Mouse (Mus musculus): ENCODE results near the gene Ddhd1. TPM values are rescaled to one million over a fixed set of nuclear protein-coding genes. Genes with fewer than 3 reads are reported as not detected.
A peak's percentile ranks its signal among the peaks of the same experiment; 100 is the strongest.

Gene Ddhd1
- polyA plus RNA-seq (2012; rRNA removed): 8.3 and 16.2 TPM in 2 replicates

DNA sequence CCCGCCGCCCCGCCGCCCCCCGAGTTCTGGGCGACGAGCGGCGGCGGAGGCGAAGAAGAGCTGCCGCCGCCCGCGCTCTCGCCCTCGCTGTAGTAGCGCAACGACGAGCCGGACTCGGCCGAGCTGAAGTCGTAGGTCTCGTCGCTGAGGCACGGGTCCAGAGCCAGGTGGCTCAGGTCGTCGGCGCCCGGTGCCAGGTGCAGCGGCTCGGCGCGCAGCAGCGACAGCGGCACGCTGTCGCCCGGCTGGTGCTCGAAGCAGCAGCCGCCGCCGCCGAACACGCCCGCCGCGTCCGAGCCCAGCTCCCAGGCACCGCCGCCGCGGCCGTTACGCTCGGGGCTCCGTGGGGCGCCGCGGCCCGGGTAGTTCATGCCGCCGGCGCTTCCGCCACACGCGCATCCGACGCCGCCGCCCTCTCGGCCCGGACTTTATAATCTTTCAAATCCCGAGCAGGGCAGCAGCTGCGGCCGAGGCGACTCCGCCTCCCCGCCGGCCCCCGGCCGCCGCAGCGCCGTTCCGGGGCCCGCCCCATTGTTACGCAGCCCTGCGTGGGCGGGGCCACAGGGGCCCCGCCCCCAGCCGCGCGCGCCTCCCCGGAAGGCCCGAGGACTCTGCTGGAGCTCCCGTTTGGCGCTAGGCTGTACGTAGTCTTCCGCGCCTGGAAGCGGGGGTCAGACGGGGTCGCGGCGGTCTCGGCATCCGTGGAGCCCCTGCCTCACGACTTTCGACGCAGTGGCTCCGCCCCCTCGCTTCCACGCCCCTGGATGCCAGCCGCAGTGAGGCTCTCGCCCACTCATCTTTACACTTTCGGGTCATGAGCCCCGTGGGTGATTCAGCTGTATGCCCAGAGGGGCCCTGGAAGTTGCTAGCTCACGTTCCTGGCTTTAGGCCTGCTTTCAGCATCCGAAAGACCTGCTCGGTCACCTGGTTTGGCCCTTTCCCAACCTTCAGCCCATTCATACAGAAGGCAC, at the start of gene Ddhd1:
Ddhd1 (minus strand) TSS at position 503 of the 971 bp plus-strand sequence.
- TF ChIP-seq POLR2A (IDR thresholded peaks at IDR 0.05; ENCODE audit: low read depth, low read length): peak; percentile 95
- TF ChIP-seq CTCF (IDR thresholded peaks at IDR 0.05; ENCODE audit: extremely low read depth, insufficient read length, insufficient replicate concordance, low read depth, low read length): no peak
- peak within 1 kb of the TSS; percentile 70 for H3K4me3 ChIP-seq (ENCODE audit: low read depth, low read length)
- H3K36me3 ChIP-seq (ENCODE audit: control insufficient read depth, insufficient read depth, low read length): no peaks in the 10 kb centered on the region
- H3K4me1 ChIP-seq (ENCODE audit: control insufficient read depth, insufficient read depth, insufficient read length, low read length): peaks cover 18% of the 10 kb centered on the region
- no peaks in the 10 kb centered on the region for H3K27me3 ChIP-seq (ENCODE audit: control insufficient read depth, insufficient read depth, low read length)
- peak within 1 kb of the TSS; percentile 85 for H3K27ac ChIP-seq (ENCODE audit: insufficient read depth, low read depth, low read length)
- WGBS: under 1% methylated on average over 122 of the region's 123 CpGs

DNA sequence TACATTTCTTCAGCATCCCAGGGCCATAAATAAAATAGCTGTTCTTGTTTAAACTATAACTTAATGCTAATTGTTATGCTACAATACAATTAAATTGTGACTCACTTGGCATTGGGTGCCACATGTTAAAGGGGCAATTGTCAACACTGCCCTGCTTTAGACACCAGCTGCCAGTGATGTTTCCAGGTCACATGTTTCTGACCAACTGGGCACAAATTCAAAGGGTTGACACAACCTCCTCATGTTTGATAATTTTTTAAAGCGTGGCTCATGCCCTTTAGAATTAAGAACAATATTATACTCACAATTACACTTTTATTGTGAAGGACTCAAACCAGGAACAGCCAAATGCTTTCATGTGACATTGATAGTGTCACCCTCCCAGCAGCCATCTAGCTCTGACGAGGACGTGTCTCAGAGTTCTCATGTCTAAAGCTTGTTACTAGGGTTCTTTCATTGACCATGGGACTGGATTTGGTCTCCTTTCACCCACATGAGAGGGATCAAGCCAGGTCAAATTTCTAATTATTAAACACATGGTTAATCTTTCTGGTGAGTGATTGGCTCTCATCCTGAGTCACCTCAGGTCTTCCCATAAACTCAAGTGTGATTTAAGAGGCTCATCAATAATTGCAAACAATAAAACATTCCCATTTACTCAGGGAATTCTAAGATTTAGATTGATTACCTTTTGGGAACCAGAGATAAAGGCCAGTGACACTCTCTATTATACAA, 49.4 kb upstream of the Ddhd1 start:
- H3K27me3 ChIP-seq (ENCODE audit: control insufficient read depth, insufficient read depth, low read length): no peaks in the 10 kb centered on the region
- no peaks in the 10 kb centered on the region for H3K4me1 ChIP-seq (ENCODE audit: control insufficient read depth, insufficient read depth, insufficient read length, low read length)
- no peak overlapping the region for H3K4me3 ChIP-seq (ENCODE audit: low read depth, low read length)
- no peaks in the 10 kb centered on the region for H3K36me3 ChIP-seq (ENCODE audit: control insufficient read depth, insufficient read depth, low read length)
- TF ChIP-seq CTCF (IDR thresholded peaks at IDR 0.05; ENCODE audit: extremely low read depth, insufficient read length, insufficient replicate concordance, low read depth, low read length) (no peak), POLR2A (IDR thresholded peaks at IDR 0.05; ENCODE audit: low read depth, low read length) (no peak)
- H3K27ac ChIP-seq (ENCODE audit: insufficient read depth, low read depth, low read length): no peak overlapping the region
- 56% methylated on average over 3 of the region's 3 CpGs for WGBS

- WGBS: 34% methylated on average over 6 of the region's 6 CpGs
- no peak overlapping the region for H3K4me3 ChIP-seq (ENCODE audit: low read depth, low read length)
- H3K27me3 ChIP-seq (ENCODE audit: control insufficient read depth, insufficient read depth, low read length): no peaks in the 10 kb centered on the region; the same call in 1 of the 2 replicates
- no peaks in the 10 kb centered on the region for H3K4me1 ChIP-seq (ENCODE audit: control insufficient read depth, insufficient read depth, insufficient read length, low read length)
- H3K36me3 ChIP-seq (ENCODE audit: control insufficient read depth, insufficient read depth, low read length): no peaks in the 10 kb centered on the region
- TF ChIP-seq CTCF (IDR thresholded peaks at IDR 0.05; ENCODE audit: extremely low read depth, insufficient read length, insufficient replicate concordance, low read depth, low read length): no peak
- no peak for TF ChIP-seq POLR2A (IDR thresholded peaks at IDR 0.05; ENCODE audit: low read depth, low read length)
- no peak overlapping the region for H3K27ac ChIP-seq (ENCODE audit: insufficient read depth, low read depth, low read length)
These were observed 42.2 kb upstream of the Ddhd1 start for GRCm38 (mm10) chr14:45700031-45700572.

- Histone ChIP-seq H3K27ac (ENCODE audit: insufficient read depth, low read depth, low read length) (no peak overlapping the region), H3K4me3 (ENCODE audit: low read depth, low read length) (no peak overlapping the region), H3K36me3 (ENCODE audit: control insufficient read depth, insufficient read depth, low read length) (no peaks in the 10 kb centered on the region), H3K27me3 (ENCODE audit: control insufficient read depth, insufficient read depth, low read length) (no peaks in the 10 kb centered on the region; the same call in 1 of the 2 replicates), H3K4me1 (ENCODE audit: control insufficient read depth, insufficient read depth, insufficient read length, low read length) (no peaks in the 10 kb centered on the region)
- no peak for TF ChIP-seq POLR2A (IDR thresholded peaks at IDR 0.05; ENCODE audit: low read depth, low read length)
- no peak for TF ChIP-seq CTCF (IDR thresholded peaks at IDR 0.05; ENCODE audit: extremely low read depth, insufficient read length, insufficient replicate concordance, low read depth, low read length)
- 47% methylated on average over 3 of the region's 3 CpGs for WGBS
These were observed 40.9 kb upstream of the Ddhd1 start for GRCm38 (mm10) chr14:45698867-45699266.

- Histone ChIP-seq H3K4me3 (ENCODE audit: low read depth, low read length) (no peak overlapping the region), H3K27me3 (ENCODE audit: control insufficient read depth, insufficient read depth, low read length) (no peaks in the 10 kb centered on the region; the same call in 1 of the 2 replicates), H3K36me3 (ENCODE audit: control insufficient read depth, insufficient read depth, low read length) (no peaks in the 10 kb centered on the region), H3K27ac (ENCODE audit: insufficient read depth, low read depth, low read length) (no peak overlapping the region), H3K4me1 (ENCODE audit: control insufficient read depth, insufficient read depth, insufficient read length, low read length) (no peaks in the 10 kb centered on the region)
- TF ChIP-seq POLR2A (IDR thresholded peaks at IDR 0.05; ENCODE audit: low read depth, low read length) (no peak), CTCF (IDR thresholded peaks at IDR 0.05; ENCODE audit: extremely low read depth, insufficient read length, insufficient replicate concordance, low read depth, low read length) (no peak)
- 89% methylated on average over 2 of the region's 2 CpGs for WGBS
These were observed 38.2 kb upstream of the Ddhd1 start for GRCm38 (mm10) chr14:45696098-45696497.

- Histone ChIP-seq H3K4me3 (ENCODE audit: low read depth, low read length) (no peak overlapping the region), H3K4me1 (ENCODE audit: control insufficient read depth, insufficient read depth, insufficient read length, low read length) (peaks cover 3% of the 10 kb centered on the region; the same call in 1 of the 2 replicates), H3K27ac (ENCODE audit: insufficient read depth, low read depth, low read length) (no peak overlapping the region), H3K27me3 (ENCODE audit: control insufficient read depth, insufficient read depth, low read length) (no peaks in the 10 kb centered on the region; the same call in 1 of the 2 replicates), H3K36me3 (ENCODE audit: control insufficient read depth, insufficient read depth, low read length) (no peaks in the 10 kb centered on the region)
- WGBS: 89% methylated on average over 2 of the region's 2 CpGs
- TF ChIP-seq CTCF (IDR thresholded peaks at IDR 0.05; ENCODE audit: extremely low read depth, insufficient read length, insufficient replicate concordance, low read depth, low read length) (no peak), POLR2A (IDR thresholded peaks at IDR 0.05; ENCODE audit: low read depth, low read length) (no peak)
These were observed 35.9 kb upstream of the Ddhd1 start for GRCm38 (mm10) chr14:45693891-45694290.
